Mouse (Mus musculus) midbrain, postnatal 0 days (tissue): Measurements from ENCODE around the gene Slc28a1. TPM values are rescaled to one million over a fixed set of nuclear protein-coding genes. Genes with fewer than 3 reads are reported as not detected.

ENCODE experiments used
- ATAC-seq: fragments of 200-750 bp; cut with Nextera tagmentation; 2 replicates; pipeline ENCODE4 v1.8.0; 2017; ENCODE audit warnings: moderate number of reproducible peaks, mild to moderate bottlenecking, moderate TSS enrichment, moderate library complexity; ENCODE audit not compliant: low FRiP score
- DNase-seq: peaks from one replicate; pipeline ENCODE4 v3.0.0-alpha.2; 2015; ENCODE audit warnings: low spot score
- H3K27ac ChIP-seq: fragments of 300-500 bp; sonication (generic); 2 replicates; pipeline ENCODE4 v1.5.1; 2014; ENCODE audit warnings: low read depth, mild to moderate bottlenecking, low read length, mixed read lengths
- H3K27me3 ChIP-seq: fragments of 300-500 bp; sonication (generic); 2 replicates; pipeline ENCODE4 v1.6.1; 2014; ENCODE audit warnings: low read length, control low read depth, mixed read lengths; ENCODE audit not compliant: insufficient read depth
- H3K36me3 ChIP-seq: fragments of 300-500 bp; sonication (generic); 2 replicates; pipeline ENCODE4 v1.6.1; 2014; ENCODE audit warnings: low read length, control low read depth, mixed read lengths; ENCODE audit not compliant: insufficient read depth
- H3K4me1 ChIP-seq: fragments of 300-500 bp; sonication (generic); 2 replicates; pipeline ENCODE4 v1.6.1; 2014; ENCODE audit warnings: mild to moderate bottlenecking, control low read depth, antibody characterized with exemption, low read length, mixed read lengths; ENCODE audit not compliant: insufficient read depth
- H3K4me2 ChIP-seq: fragments of 300-500 bp; sonication (generic); 2 replicates; pipeline ENCODE4 v1.6.1; 2014; ENCODE audit warnings: low read depth, mild to moderate bottlenecking, low read length, mixed read lengths; ENCODE audit not compliant: poor library complexity, severe bottlenecking
- H3K4me3 ChIP-seq: fragments of 300-500 bp; sonication (generic); 2 replicates; pipeline ENCODE4 v1.5.1; 2014; ENCODE audit warnings: low read depth, mild to moderate bottlenecking, low read length, moderate library complexity
- H3K9ac ChIP-seq: fragments of 300-500 bp; sonication (generic); replicated peaks from 2 replicates; pipeline ENCODE4 v1.6.1; 2014; ENCODE audit warnings: mild to moderate bottlenecking, low read length, moderate library complexity, mixed read lengths; ENCODE audit not compliant: poor library complexity, severe bottlenecking
- H3K9me3 ChIP-seq: fragments of 300-500 bp; sonication (generic); 2 replicates; pipeline ENCODE4 v1.6.1; 2016; ENCODE audit warnings: low read length, control low read depth
- CTCF ChIP-seq: IDR thresholded peaks from 2 replicates; pipeline ENCODE4 v1.5.1; 2016; ENCODE audit warnings: antibody characterized with exemption, mild to moderate bottlenecking
- WGBS: fragments of 180-500 bp; shearing (Covaris S2); extraction: QIAGEN DNeasy Blood & Tissue Kit; methylation state at CpG from one replicate; pipeline ENCODE4 v1.1.7; 2014; 5-methylcytosine and 5-hydroxymethylcytosine counted together
- polyA plus RNA-seq: library from polyadenylated mRNA; unstranded; fragments of >200 nt; fragmentation: Nextera tagmentation; extraction: Ambion mirVana; gene quantifications from 2 replicates; pipeline ENCODE4 v1.2.1, GENCODE M21; 2015
- total RNA-seq: library from RNA; depleted of rRNA; stranded (reverse); fragments of >200 nt; gene quantifications from 2 replicates; pipeline ENCODE4 v1.2.3, GENCODE M21; 2014

Gene Slc28a1
- total and polyA plus RNA-seq, 2 experiments from 2014 or later: 0.10 to 0.33 TPM

DNA sequence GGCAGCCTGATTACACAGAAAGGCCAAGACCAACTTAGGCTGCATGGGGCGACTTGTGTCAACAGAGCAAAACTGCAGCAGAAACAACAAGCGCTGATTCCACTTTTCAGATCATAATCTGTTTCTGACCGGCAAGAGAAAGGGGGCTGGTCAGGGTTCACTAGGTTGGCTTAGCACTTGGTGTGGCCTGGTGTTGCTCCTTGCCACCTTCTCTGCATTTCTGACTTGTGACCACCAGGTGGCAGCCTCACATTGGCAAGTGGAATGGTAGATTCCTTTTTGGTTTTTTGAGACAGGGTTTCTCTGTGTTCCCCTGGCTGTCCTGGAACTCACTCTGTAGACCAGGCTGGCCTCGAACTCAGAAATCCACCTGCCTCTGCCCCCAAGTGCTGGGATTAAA lies 47.7 kb downstream of the Slc28a1 start:
- Histone ChIP-seq H3K27ac (no peak overlapping the region), H3K9me3 (no peaks in the 10 kb centered on the region), H3K4me1 (no peaks in the 10 kb centered on the region), H3K9ac (no peak overlapping the region), H3K27me3 (no peaks in the 10 kb centered on the region), H3K4me3 (no peak overlapping the region), H3K36me3 (no peaks in the 10 kb centered on the region), H3K4me2 (no peak overlapping the region)
- peak; percentile 90 for TF ChIP-seq CTCF
- peak; percentile 56; the same call in 1 of the 2 replicates for ATAC-seq
- peak; percentile 64 for DNase-seq
- 33% methylated on average over 4 of the region's 4 CpGs for WGBS

DNA sequence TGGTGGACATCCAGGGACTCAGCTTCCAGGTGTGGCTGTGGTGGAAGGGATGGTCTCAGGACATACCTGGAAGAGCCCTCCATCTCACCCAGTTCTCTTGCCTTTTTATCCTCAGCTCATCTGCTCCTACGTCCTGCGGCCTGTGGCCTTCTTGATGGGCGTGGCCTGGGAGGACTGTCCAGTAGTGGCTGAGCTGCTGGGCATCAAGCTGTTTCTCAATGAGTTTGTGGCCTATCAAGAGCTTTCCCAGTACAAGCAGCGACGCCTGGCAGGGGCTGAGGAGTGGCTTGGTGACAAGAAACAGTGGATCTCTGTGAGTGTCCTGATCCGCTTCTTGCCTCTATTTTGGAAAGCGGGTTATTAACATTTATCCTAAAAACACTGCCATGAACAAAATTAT lies 49.8 kb downstream of the Slc28a1 start:
- ATAC-seq (no peak), DNase-seq (no peak)
- no peak overlapping the region for H3K9ac ChIP-seq
- H3K4me2 ChIP-seq: no peak overlapping the region
- H3K27me3 ChIP-seq: no peaks in the 10 kb centered on the region
- H3K27ac ChIP-seq: no peak overlapping the region
- H3K9me3 ChIP-seq: no peaks in the 10 kb centered on the region
- H3K4me1 ChIP-seq: no peaks in the 10 kb centered on the region
- no peaks in the 10 kb centered on the region for H3K36me3 ChIP-seq
- no peak overlapping the region for H3K4me3 ChIP-seq
- no peak for TF ChIP-seq CTCF
- 68% methylated on average over 7 of the region's 7 CpGs for WGBS

DNA sequence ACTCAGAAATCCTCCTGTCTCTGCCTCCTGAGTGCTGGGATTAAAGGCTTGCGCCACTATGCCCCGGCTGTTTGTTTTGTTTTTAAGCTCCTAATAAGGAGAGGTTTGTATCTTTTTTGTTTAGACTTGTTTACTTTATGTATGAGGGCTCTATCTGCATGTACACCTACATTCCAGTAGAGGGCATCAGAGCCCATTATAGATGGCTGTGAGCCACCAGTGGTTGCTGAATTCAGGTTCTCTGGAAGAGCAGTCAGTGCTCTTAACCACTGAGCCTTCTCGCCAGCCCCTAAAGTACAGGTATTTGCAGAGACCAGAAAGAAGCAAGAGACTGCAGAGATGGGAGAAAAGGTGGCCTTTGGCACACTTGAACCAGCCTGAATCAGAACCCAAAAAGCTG lies 52.5 kb downstream of the Slc28a1 start:
- H3K4me2 ChIP-seq: no peak overlapping the region
- H3K9ac ChIP-seq: no peak overlapping the region
- no peaks in the 10 kb centered on the region for H3K4me1 ChIP-seq
- ATAC-seq (no peak), DNase-seq (peak; percentile 79)
- TF ChIP-seq CTCF: peak; percentile 90
- no peaks in the 10 kb centered on the region for H3K27me3 ChIP-seq
- WGBS: 27% methylated on average over 3 of the region's 3 CpGs
- H3K27ac ChIP-seq: no peak overlapping the region
- no peak overlapping the region for H3K4me3 ChIP-seq
- no peaks in the 10 kb centered on the region for H3K9me3 ChIP-seq
- H3K36me3 ChIP-seq: no peaks in the 10 kb centered on the region

DNA sequence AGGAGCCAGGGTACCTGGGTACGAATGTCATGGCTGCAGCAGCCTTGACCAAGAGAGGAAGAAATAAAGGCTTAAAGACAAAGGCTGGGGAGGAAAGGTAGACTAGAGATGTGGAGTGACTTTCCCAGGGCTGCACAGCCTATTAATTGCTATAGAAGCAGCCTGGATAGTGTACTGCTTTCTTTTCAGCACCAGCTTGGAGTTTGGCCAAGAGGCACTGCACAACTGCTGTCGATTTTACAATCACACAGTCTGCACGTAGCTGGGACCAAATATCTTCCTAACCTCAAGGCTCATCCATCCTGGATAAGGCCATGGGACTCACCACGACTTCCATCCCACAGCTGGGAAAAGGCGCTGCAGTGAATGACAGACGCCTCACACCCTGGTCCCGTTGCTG lies 54.8 kb downstream of the Slc28a1 start:
- Histone ChIP-seq H3K4me3 (no peak overlapping the region), H3K36me3 (no peaks in the 10 kb centered on the region), H3K27me3 (no peaks in the 10 kb centered on the region), H3K9ac (no peak overlapping the region), H3K4me2 (no peak overlapping the region), H3K9me3 (peaks cover 3% of the 10 kb centered on the region; the same call in 1 of the 2 replicates), H3K27ac (no peak overlapping the region), H3K4me1 (no peaks in the 10 kb centered on the region)
- ATAC-seq: no peak
- WGBS: 82% methylated on average over 7 of the region's 7 CpGs
- no peak for TF ChIP-seq CTCF
- no peak for DNase-seq

DNA sequence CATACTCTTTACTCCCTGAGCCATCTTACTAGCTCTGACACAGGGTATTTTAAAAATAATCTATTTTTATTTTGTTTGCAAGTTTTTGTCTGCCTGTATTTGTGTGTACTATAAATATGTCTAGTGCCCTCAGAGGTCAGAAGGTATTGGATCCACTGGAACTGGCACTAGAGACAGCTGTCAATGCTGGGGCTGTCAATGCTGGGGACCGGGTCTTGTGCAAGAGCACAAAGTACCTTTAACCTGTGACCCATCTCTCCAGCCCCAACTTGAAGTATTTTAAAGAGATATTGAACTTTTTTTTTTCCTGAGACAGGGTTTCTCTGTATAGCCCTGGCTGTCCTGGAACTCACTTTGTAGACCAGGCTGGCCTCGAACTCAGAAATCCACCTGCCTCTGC lies 59.3 kb downstream of the Slc28a1 start:
- WGBS: 100% methylated on average over 1 of the region's 2 CpGs

DNA sequence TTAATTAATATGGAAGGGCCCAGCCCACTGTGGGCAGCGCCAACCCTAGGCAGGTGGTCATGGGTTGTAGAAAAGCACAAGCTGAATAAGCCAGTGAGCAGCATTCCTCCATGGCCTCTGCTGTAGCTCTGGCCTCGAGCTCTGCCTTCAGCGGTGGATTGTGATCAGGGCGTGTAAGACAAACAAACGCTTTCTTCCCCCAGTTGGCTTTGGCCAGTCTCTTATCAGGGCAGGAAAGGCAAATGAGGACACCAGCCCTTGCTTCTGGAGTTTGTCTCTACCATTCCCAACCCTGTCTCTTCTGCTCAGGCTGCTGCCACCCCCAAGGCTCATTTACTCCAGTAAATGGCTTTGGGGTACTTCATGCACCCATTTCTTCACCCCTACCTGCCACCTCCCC lies 60.1 kb downstream of the Slc28a1 start:
- Histone ChIP-seq H3K36me3 (no peaks in the 10 kb centered on the region), H3K4me3 (no peak overlapping the region), H3K27ac (no peak overlapping the region), H3K9ac (no peak overlapping the region), H3K27me3 (no peaks in the 10 kb centered on the region), H3K4me2 (no peak overlapping the region), H3K4me1 (no peaks in the 10 kb centered on the region), H3K9me3 (peaks cover 3% of the 10 kb centered on the region; the same call in 1 of the 2 replicates)
- DNase-seq (no peak), ATAC-seq (no peak)
- 85% methylated on average over 5 of the region's 5 CpGs for WGBS
- no peak for TF ChIP-seq CTCF

More for the DNA sequence above, 59.3 kb downstream of the Slc28a1 start:
- H3K4me1 ChIP-seq: no peaks in the 10 kb centered on the region
- ATAC-seq (no peak), DNase-seq (no peak)
- no peak overlapping the region for H3K9ac ChIP-seq
- no peak for TF ChIP-seq CTCF
- H3K27ac ChIP-seq: no peak overlapping the region
- no peaks in the 10 kb centered on the region for H3K36me3 ChIP-seq
- H3K4me3 ChIP-seq: no peak overlapping the region
- H3K9me3 ChIP-seq: peaks cover 3% of the 10 kb centered on the region; the same call in 1 of the 2 replicates
- no peaks in the 10 kb centered on the region for H3K27me3 ChIP-seq
- H3K4me2 ChIP-seq: no peak overlapping the region
